Mouse (Mus musculus): ENCODE measurements around the gene Ager.

DNA sequence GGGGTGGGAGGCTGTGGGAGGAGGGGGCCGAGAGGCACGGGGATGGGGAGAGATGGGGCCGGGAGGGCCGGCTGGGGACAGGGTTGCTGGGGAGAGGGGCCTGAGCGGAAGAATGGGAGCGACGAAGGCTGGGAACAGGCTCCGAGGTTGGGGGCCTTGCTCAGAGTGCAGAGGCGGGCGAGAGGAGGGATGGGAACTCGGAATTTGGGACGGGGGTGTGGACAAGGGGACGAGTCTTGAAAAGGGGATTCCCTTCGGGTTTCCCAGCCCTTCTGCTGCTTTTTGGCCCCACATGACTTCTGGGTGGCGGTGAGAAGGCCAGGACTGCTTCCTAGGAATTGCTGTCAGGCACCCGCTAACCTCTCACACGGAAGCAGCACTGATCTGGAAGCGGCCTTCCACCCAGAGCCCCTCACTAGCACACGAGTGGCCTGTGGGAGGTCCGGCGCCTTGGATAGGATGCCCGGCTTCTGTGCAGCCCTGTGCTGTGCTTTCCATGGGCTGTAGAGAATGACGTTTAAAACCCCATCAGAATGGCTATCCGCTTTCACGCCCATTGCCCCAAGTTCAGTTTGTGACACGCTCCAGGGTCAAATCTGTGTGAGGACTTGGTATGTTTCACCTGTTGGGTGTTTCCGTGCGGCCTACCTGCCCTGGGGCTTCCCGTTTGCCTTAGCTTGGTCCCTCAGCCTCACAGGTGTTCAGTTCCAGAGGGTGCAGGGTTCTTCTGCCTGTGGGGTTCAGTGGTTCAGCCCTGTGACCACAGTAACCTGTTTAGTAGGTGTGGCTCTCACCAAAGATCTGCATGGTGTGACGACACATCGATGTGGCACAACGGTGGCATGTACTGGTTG lies 8.8 kb downstream of the Ager start:
- TF ChIP-seq CTCF (IDR thresholded peaks at IDR 0.05; ENCODE audit: low read depth, low read length) (no peak), GATA1 (IDR thresholded peaks at IDR 0.05; ENCODE audit: borderline replicate concordance, low read length) (no peak), GATA2 (IDR thresholded peaks at IDR 0.05; ENCODE audit: borderline replicate concordance, low read depth, low read length) (no peak)
